Mouse (Mus musculus): Measurements from ENCODE around the gene Tec.

Gene Tec

GRCm38 (mm10) chr5:72868091-72868875 is at the start of gene Tec:
Gene Tec, minus strand, starts transcription at chr5:72868483.
- in situ Hi-C loops (cut with MboI, MseI) = no loop called here

GRCm38 (mm10) chr5:72916851-72917250 is 48.6 kb upstream of the Tec start:
- in situ Hi-C loops (cut with MboI, MseI) = no loop called here

- in situ Hi-C loops (cut with MboI, MseI) = no loop called here
Measured at GRCm38 (mm10) chr5:72916048-72916447, 47.8 kb upstream of the Tec start.

GRCm38 (mm10) chr5:72914633-72915561 is 46.6 kb upstream of the Tec start:
- in situ Hi-C loops (cut with MboI, MseI) = no loop called here

GRCm38 (mm10) chr5:72913648-72914557 is 45.6 kb upstream of the Tec start, which contains the start of gene Slain2:
Gene Slain2, plus strand, starts transcription at chr5:72914304.
- in situ Hi-C loops (cut with MboI, MseI) = no loop called here

- in situ Hi-C loops (cut with MboI, MseI) = no loop called here
Measured at GRCm38 (mm10) chr5:72911284-72911683, 43.0 kb upstream of the Tec start.

GRCm38 (mm10) chr5:72910373-72910772 is 42.1 kb upstream of the Tec start:
- in situ Hi-C loops (cut with MboI, MseI) = no loop called here

- in situ Hi-C loops (cut with MboI, MseI) = loop anchor here (5.0 kb wide), 1 partner anchor 63 kb away; the partner anchor contains the start of gene Gm10135
Measured at GRCm38 (mm10) chr5:72909363-72909762, 41.1 kb upstream of the Tec start.

GRCm38 (mm10) chr5:72908324-72908936 is 40.1 kb upstream of the Tec start:
- in situ Hi-C loops (cut with MboI, MseI) = loop anchor here (5.0 kb wide), 1 partner anchor 64 kb away; the partner anchor contains the start of gene Gm10135

- in situ Hi-C loops (cut with MboI, MseI) = loop anchor here (5.0 kb wide), 1 partner anchor 65 kb away; the partner anchor contains the start of gene Gm10135
Measured at GRCm38 (mm10) chr5:72907402-72907801, 39.1 kb upstream of the Tec start.

- in situ Hi-C loops (cut with MboI, MseI) = loop anchor here (5.0 kb wide), 1 partner anchor 67 kb away; the partner anchor contains the start of gene Gm10135
Measured at GRCm38 (mm10) chr5:72904903-72905790, 36.9 kb upstream of the Tec start.

- in situ Hi-C loops (cut with MboI, MseI) = no loop called here
Measured at GRCm38 (mm10) chr5:72902876-72903516, 34.7 kb upstream of the Tec start.

- in situ Hi-C loops (cut with MboI, MseI) = no loop called here
Measured at GRCm38 (mm10) chr5:72902312-72902711, 34.0 kb upstream of the Tec start.

GRCm38 (mm10) chr5:72901866-72902265 is 33.6 kb upstream of the Tec start:
- in situ Hi-C loops (cut with MboI, MseI) = no loop called here

- in situ Hi-C loops (cut with MboI, MseI) = no loop called here
Measured at GRCm38 (mm10) chr5:72899255-72899654, 31.0 kb upstream of the Tec start.

GRCm38 (mm10) chr5:72897998-72898397 is 29.7 kb upstream of the Tec start:
- in situ Hi-C loops (cut with MboI, MseI) = no loop called here

GRCm38 (mm10) chr5:72896478-72897279 is 28.4 kb upstream of the Tec start:
- in situ Hi-C loops (cut with MboI, MseI) = no loop called here

GRCm38 (mm10) chr5:72895261-72895660 is 27.0 kb upstream of the Tec start:
- in situ Hi-C loops (cut with MboI, MseI) = no loop called here
